In genomic region chr5:32350551-32351256, GRCm38 (mm10) we compare ENCODE assay signal across 12 mouse cellular contexts.
DNase-seq lines count a peak whose midpoint lies in the region; ATAC-seq and TF ChIP-seq lines count a peak whose summit lies in the region.
"Had no signal": no experiment of that assay in that cellular context is flagged by ENCODE, and none has a peak within 500 bp of the region (broad histone marks: within the 10 kb centered on the region; RNA-seq: fewer than 3 reads in every experiment).

No protein-coding gene starts in this region.

- no peaks in the 10 kb centered on the region for H3K9me3 ChIP-seq in lung, embryonic 14.5 days (ENCODE audit: low read depth, low read length)
- no peaks in the 10 kb centered on the region for H3K9me3 ChIP-seq in stomach, postnatal 0 days (ENCODE audit: control insufficient read depth, low read length)
- H3K9me3 ChIP-seq: hindbrain, embryonic 13.5 days; megakaryocyte, embryonic 14.5 days had no signal

- peak overlapping the region; percentile 51; the same call in 1 of the 2 replicates for H3K27ac ChIP-seq in lung, embryonic 14.5 days (ENCODE audit: low read depth)
- peak overlapping the region; percentile 88 for H3K27ac ChIP-seq in stomach, postnatal 0 days (replicated peaks)
- H3K27ac ChIP-seq: hindbrain, embryonic 13.5 days had no signal

- WGBS in lung, embryonic 14.5 days = 67% methylated on average over 3 of the region's 3 CpGs
- WGBS in stomach, postnatal 0 days = 57% methylated on average over 3 of the region's 3 CpGs

- TF ChIP-seq CTCF in lung, embryonic 14.5 days (IDR thresholded peaks at IDR 0.05; ENCODE audit: low read depth) = no peak
- TF ChIP-seq CTCF in stomach, postnatal 0 days (IDR thresholded peaks at IDR 0.05; ENCODE audit: low read depth) = no peak

- H3K4me2 ChIP-seq in lung, embryonic 14.5 days = no peak overlapping the region
- H3K4me2 ChIP-seq in stomach, postnatal 0 days (replicated peaks; ENCODE audit: low read depth) = no peak overlapping the region
- H3K4me2 ChIP-seq: hindbrain, embryonic 13.5 days had no signal

- no peak for ATAC-seq in lung, embryonic 14.5 days (ENCODE audit: insufficient read depth)
- no peak for ATAC-seq in stomach, postnatal 0 days (ENCODE audit: low FRiP score, low TSS enrichment)

- no peaks in the 10 kb centered on the region for H3K36me3 ChIP-seq in lung, embryonic 14.5 days (ENCODE audit: insufficient read depth)
- H3K36me3 ChIP-seq in stomach, postnatal 0 days (ENCODE audit: control insufficient read depth, insufficient read depth, low read length) = no peaks in the 10 kb centered on the region
- H3K36me3 ChIP-seq: hindbrain, embryonic 13.5 days had no signal

- no peak overlapping the region for H3K4me3 ChIP-seq in lung, embryonic 14.5 days (ENCODE audit: low read depth, low read length)
- H3K4me3 ChIP-seq in stomach, postnatal 0 days (ENCODE audit: low read depth, low read length) = no peak overlapping the region
- H3K4me3 ChIP-seq: hindbrain, embryonic 13.5 days; megakaryocyte, embryonic 14.5 days had no signal

- TF ChIP-seq EP300 in stomach, postnatal 0 days (optimal IDR thresholded peaks at IDR 0.05) = no peak

- DNase-seq in adrenal gland, adult 2 months = peak; percentile 64
- no peak for DNase-seq in adrenal gland, postnatal 25 days
- DNase-seq in lung, adult 18-20 months = peak; percentile 65 to 79
- no peak for DNase-seq in lung, postnatal 10 days
- no peak for DNase-seq in lung, embryonic 14.5 days
- DNase-seq in stomach, postnatal 0 days (ENCODE audit: low spot score) = no peak
- no peak for DNase-seq in left cerebral cortex, postnatal 25 days (ENCODE audit: low spot score in 2 of 2)
- DNase-seq in cerebellum, adult 9-10 months = no peak
- DNase-seq: kidney, postnatal 36 days; spleen, adult 18-20 months had no signal

- no peak overlapping the region for H3K9ac ChIP-seq in lung, embryonic 14.5 days
- no peak overlapping the region for H3K9ac ChIP-seq in stomach, postnatal 0 days (ENCODE audit: low read length)
- H3K9ac ChIP-seq: hindbrain, embryonic 13.5 days had no signal

- intact Hi-C loops in left cerebral cortex, postnatal 25 days (cut with DNase I) = loop anchor here (5.0 kb wide), 1 partner anchor 62 kb away; no protein-coding TSS in a partner anchor

- H3K27me3 ChIP-seq in lung, embryonic 14.5 days (ENCODE audit: insufficient read depth, low read length) = no peaks in the 10 kb centered on the region
- H3K27me3 ChIP-seq in stomach, postnatal 0 days (ENCODE audit: control insufficient read depth, insufficient read depth, low read length) = no peaks in the 10 kb centered on the region
- H3K27me3 ChIP-seq: hindbrain, embryonic 13.5 days had no signal

- peaks cover 31% of the 10 kb centered on the region; the same call in 1 of the 2 replicates for H3K4me1 ChIP-seq in lung, embryonic 14.5 days (ENCODE audit: insufficient read depth)
- peaks cover 31% of the 10 kb centered on the region for H3K4me1 ChIP-seq in stomach, postnatal 0 days (replicated peaks; ENCODE audit: control insufficient read depth, insufficient read depth)
- H3K4me1 ChIP-seq: megakaryocyte, embryonic 14.5 days had no signal

Comparison
In these comparisons a context has a peak if more than half of its experiments do, and no peak if none do; other contexts are left out.
1. DNase-seq: peak in adrenal gland, adult 2 months (single experiment) and lung, adult 18-20 months (2 of 2); none in adrenal gland, postnatal 25 days (single experiment), lung, postnatal 10 days (single experiment), lung, embryonic 14.5 days (single experiment), stomach, postnatal 0 days (single experiment), left cerebral cortex, postnatal 25 days (0 of 2) and cerebellum, adult 9-10 months (single experiment).